8 mouse cellular contexts compared by ENCODE assay signal in the genomic region with DNA sequence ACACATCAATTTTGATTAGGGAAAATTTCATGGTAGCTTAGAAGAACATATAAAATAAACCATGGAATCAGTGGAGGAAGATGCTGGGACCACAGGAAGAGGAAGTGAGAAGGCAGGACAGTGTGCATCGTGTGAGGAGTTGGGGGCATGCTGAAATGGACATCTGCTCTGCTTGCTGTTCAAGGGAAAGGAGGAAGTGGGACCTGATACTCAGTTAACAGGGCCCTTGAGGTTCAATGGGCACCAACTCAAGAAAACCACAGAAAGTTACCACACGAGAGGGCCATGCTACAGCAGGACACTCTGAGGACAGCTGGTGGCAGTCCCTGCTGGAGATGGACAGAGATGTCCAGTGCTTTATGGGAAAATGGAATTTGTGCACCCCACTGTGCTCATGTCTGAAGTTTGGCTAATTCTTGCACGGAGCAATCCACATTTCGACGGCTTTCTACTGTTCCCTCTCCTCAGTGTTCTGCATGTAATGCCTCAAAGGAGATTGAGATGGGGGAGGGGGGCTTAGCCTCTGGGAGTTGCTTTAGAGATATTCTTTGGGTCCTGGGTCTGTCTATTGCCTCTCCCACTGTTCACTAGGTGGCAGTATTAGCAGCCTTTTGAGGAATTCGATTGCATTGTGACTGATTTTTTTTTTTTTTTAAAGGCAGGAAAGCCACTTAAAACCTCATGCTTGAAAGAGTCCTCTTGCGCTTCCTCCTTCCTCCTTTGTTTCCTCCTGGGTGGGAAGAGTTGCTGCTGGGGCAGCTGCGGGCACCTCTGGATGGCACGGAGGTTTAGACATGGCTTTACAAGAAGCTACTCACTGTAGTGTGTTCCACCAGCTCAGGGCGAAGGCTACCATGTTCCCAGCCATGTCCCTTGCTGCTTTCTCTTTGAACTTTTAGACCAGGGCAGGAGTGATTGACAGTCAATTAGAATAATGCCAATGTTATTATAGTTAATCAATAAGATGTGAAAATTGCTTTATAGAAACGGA.
DNase-seq lines count a peak whose midpoint lies in the region; ATAC-seq lines count a peak whose summit lies in the region.

No protein-coding gene starts in this region.

- peak; percentile 35 for DNase-seq in kidney, adult 18-20 months
- peak; percentile 88 for DNase-seq in NIH3T3 (ENCODE audit: low read depth)
- peak; percentile 92 for DNase-seq in forebrain, embryonic 14.5 days (ENCODE audit: low spot score)
- DNase-seq in kidney, adult 8-10 months = peak; percentile 19 to 34
- peak; percentile 73 for DNase-seq in lung, postnatal 36 days
- no peak for DNase-seq in cerebellum, postnatal 36 days

- no peak; the same call in 1 of the 2 replicates for ATAC-seq in kidney, embryonic 15.5 days (replicated peaks; ENCODE audit: low FRiP score)
- peak; percentile 80 for ATAC-seq in forebrain, embryonic 14.5 days
- ATAC-seq in stomach, embryonic 16.5 days (ENCODE audit: insufficient read depth, low FRiP score) = no peak

- H3K36me3 ChIP-seq in kidney, embryonic 15.5 days = no peaks in the 10 kb centered on the region
- H3K36me3 ChIP-seq in forebrain, embryonic 14.5 days (ENCODE audit: control insufficient read depth, insufficient read depth, low read length) = no peaks in the 10 kb centered on the region
- H3K36me3 ChIP-seq in stomach, embryonic 16.5 days (ENCODE audit: control insufficient read depth, insufficient read depth, low read length) = no peaks in the 10 kb centered on the region

- 51% methylated on average over 11 of the region's 11 CpGs for WGBS in kidney, embryonic 15.5 days
- 35% methylated on average over 11 of the region's 11 CpGs for WGBS in forebrain, embryonic 14.5 days
- WGBS in stomach, embryonic 16.5 days = 44% methylated on average over 11 of the region's 11 CpGs

- peaks cover 5% of the 10 kb centered on the region; the same call in 1 of the 2 replicates for H3K27me3 ChIP-seq in kidney, embryonic 15.5 days
- H3K27me3 ChIP-seq in forebrain, embryonic 14.5 days (replicated peaks; ENCODE audit: control insufficient read depth, insufficient read depth, low read length) = no peaks in the 10 kb centered on the region
- no peaks in the 10 kb centered on the region for H3K27me3 ChIP-seq in stomach, embryonic 16.5 days (ENCODE audit: control insufficient read depth, insufficient read depth, low read length)

- no peaks in the 10 kb centered on the region for H3K9me3 ChIP-seq in kidney, embryonic 15.5 days (replicated peaks)
- no peaks in the 10 kb centered on the region for H3K9me3 ChIP-seq in forebrain, embryonic 14.5 days (replicated peaks; ENCODE audit: control insufficient read depth, low read length)
- no peaks in the 10 kb centered on the region for H3K9me3 ChIP-seq in stomach, embryonic 16.5 days (replicated peaks; ENCODE audit: control insufficient read depth, low read length)

- no peak overlapping the region for H3K4me3 ChIP-seq in kidney, embryonic 15.5 days (replicated peaks)
- H3K4me3 ChIP-seq in forebrain, embryonic 14.5 days (ENCODE audit: low read depth, low read length) = no peak overlapping the region
- no peak overlapping the region for H3K4me3 ChIP-seq in stomach, embryonic 16.5 days (replicated peaks; ENCODE audit: low read length)

- H3K9ac ChIP-seq in kidney, embryonic 15.5 days = no peak overlapping the region
- no peak overlapping the region for H3K9ac ChIP-seq in forebrain, embryonic 14.5 days (ENCODE audit: low read length)
- H3K9ac ChIP-seq in stomach, embryonic 16.5 days (ENCODE audit: low read length) = no peak overlapping the region

- H3K4me1 ChIP-seq in kidney, embryonic 15.5 days = peaks cover 6% of the 10 kb centered on the region
- no peaks in the 10 kb centered on the region; the same call in 1 of the 2 replicates for H3K4me1 ChIP-seq in forebrain, embryonic 14.5 days (ENCODE audit: control insufficient read depth, insufficient read depth, low read length)
- H3K4me1 ChIP-seq in stomach, embryonic 16.5 days (ENCODE audit: control insufficient read depth, insufficient read depth, low read length) = peaks cover 16% of the 10 kb centered on the region

- no peak overlapping the region for H3K4me2 ChIP-seq in kidney, embryonic 15.5 days
- H3K4me2 ChIP-seq in forebrain, embryonic 14.5 days (ENCODE audit: low read length) = no peak overlapping the region
- H3K4me2 ChIP-seq in stomach, embryonic 16.5 days (ENCODE audit: low read depth, low read length) = no peak overlapping the region

- H3K27ac ChIP-seq in kidney, embryonic 15.5 days = no peak overlapping the region
- no peak overlapping the region for H3K27ac ChIP-seq in forebrain, embryonic 14.5 days (ENCODE audit: low read depth, low read length)
- peak overlapping the region; percentile 45; the same call in 1 of the 2 replicates for H3K27ac ChIP-seq in stomach, embryonic 16.5 days (ENCODE audit: low read length)

Comparison
In these comparisons a context has a peak if more than half of its experiments do, and no peak if none do; other contexts are left out.
1. DNase-seq: peak in kidney, adult 18-20 months (single experiment), NIH3T3 (single experiment), forebrain, embryonic 14.5 days (single experiment), kidney, adult 8-10 months (2 of 2) and lung, postnatal 36 days (single experiment); none in cerebellum, postnatal 36 days (0 of 2).